Mouse (Mus musculus): ENCODE results near the gene Tanc1. TPM values are rescaled to one million over a fixed set of nuclear protein-coding genes. Genes with fewer than 3 reads are reported as not detected.

Tanc1 gene
- polyA plus RNA-seq, 1 experiment from 2014 or later: 14.4 TPM

DNA sequence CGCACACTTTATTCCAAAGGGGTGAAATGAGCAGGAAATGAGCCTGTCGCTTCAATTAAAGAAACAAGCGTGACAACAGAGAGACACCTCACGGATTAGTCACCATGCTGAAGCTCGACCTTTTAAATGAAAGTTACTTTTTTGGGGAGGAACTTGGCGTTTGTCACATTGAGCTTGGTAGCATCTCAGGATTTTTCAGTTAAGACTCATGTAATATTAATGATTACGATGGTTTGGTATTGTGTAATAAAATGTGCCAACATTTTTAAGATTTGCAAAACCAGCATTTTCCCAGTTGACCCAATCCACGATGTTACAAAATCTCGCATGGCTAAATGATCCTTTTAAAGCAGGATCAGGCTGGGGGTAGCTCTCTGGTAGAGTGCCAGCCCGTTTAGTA is 153.8 kb downstream of the Tanc1 start:
- H3K27me3 ChIP-seq (ENCODE audit: control insufficient read depth, insufficient read depth, low read length): no peaks in the 10 kb centered on the region
- WGBS: 84% methylated on average over 10 of the region's 10 CpGs
- H3K4me2 ChIP-seq (ENCODE audit: low read depth): no peak overlapping the region
- DNase-seq (ENCODE audit: low spot score) (no peak), ATAC-seq (ENCODE audit: insufficient read depth, low FRiP score, low TSS enrichment) (no peak)
- no peaks in the 10 kb centered on the region for H3K36me3 ChIP-seq (ENCODE audit: control insufficient read depth, insufficient read depth, low read length)
- no peaks in the 10 kb centered on the region for H3K9me3 ChIP-seq (ENCODE audit: control insufficient read depth, low read length)
- no peak overlapping the region for H3K9ac ChIP-seq (ENCODE audit: low read length)
- H3K4me1 ChIP-seq (ENCODE audit: control insufficient read depth, insufficient read depth, low read length): peaks cover 2% of the 10 kb centered on the region; the same call in 1 of the 2 replicates
- no peak overlapping the region for H3K27ac ChIP-seq (ENCODE audit: low read depth, low read length)
- no peak overlapping the region for H3K4me3 ChIP-seq (ENCODE audit: low read depth, low read length)

DNA sequence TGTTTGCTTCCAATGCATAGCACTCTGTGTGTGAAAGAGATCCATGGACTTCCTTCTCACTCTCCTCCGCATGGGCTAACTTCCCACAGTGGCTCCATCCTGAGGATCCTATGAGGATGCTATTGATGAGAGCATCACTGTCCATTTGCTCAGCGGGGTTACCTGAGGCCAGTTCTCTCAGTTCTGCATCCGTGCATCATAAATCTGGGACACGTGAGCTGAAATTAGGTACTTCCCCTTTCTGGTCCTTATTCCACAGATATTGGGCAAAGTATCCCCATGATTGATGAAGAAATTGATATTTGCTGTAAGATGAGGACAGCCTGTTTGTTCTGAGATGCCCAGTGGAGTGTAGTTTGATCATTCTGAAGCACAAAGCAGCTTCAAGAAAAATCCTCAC is 156.1 kb downstream of the Tanc1 start:
- Histone ChIP-seq H3K4me1 (ENCODE audit: control insufficient read depth, insufficient read depth, low read length) (peaks cover 14% of the 10 kb centered on the region), H3K9ac (ENCODE audit: low read length) (no peak overlapping the region), H3K4me3 (ENCODE audit: low read depth, low read length) (no peak overlapping the region), H3K27me3 (ENCODE audit: control insufficient read depth, insufficient read depth, low read length) (no peaks in the 10 kb centered on the region), H3K9me3 (ENCODE audit: control insufficient read depth, low read length) (no peaks in the 10 kb centered on the region), H3K36me3 (ENCODE audit: control insufficient read depth, insufficient read depth, low read length) (no peaks in the 10 kb centered on the region), H3K27ac (ENCODE audit: low read depth, low read length) (no peak overlapping the region), H3K4me2 (ENCODE audit: low read depth) (no peak overlapping the region)
- DNase-seq (ENCODE audit: low spot score): no peak
- WGBS: 90% methylated on average over 4 of the region's 4 CpGs
- no peak for ATAC-seq (ENCODE audit: insufficient read depth, low FRiP score, low TSS enrichment)

DNA sequence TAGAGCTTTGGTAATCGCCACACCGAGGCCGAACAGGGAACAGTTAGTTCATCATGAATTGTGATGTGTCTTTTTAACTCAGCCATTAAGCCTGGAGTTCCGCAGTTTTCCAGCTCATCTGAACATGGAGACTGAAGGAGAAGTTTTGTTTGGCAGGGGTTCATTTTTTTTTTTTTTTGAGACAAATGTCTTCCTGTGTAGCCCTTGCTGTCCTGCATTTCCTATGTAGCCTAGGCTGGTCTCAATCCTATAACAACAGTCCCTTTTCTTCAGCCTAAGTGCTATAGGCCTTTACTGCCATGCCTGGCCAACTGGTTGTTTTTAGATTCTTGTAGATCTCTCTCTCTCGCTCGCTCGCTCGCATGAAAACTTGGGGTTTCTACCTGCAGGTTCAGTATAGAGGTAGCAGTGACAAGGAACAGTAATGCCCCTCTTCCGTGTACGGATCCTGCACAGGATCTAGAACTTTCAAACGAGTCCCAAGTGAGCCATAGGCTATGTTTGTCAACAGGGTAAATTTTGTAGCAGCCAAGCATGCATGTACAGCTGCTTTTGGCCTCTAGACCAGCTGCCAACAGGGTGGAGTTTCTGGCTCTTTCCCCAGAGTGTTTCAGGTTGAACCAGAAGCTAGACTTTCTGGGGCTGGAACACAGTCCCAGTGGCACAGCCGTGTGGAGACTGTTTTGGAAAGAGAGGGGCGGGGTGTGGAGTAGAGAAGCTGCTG is 157.0 kb downstream of the Tanc1 start:
- H3K27me3 ChIP-seq (ENCODE audit: control insufficient read depth, insufficient read depth, low read length): no peaks in the 10 kb centered on the region
- H3K9me3 ChIP-seq (ENCODE audit: control insufficient read depth, low read length): no peaks in the 10 kb centered on the region
- H3K9ac ChIP-seq (ENCODE audit: low read length): no peak overlapping the region
- no peak overlapping the region for H3K4me3 ChIP-seq (ENCODE audit: low read depth, low read length)
- ATAC-seq (ENCODE audit: insufficient read depth, low FRiP score, low TSS enrichment) (no peak), DNase-seq (ENCODE audit: low spot score) (no peak)
- no peak overlapping the region for H3K4me2 ChIP-seq (ENCODE audit: low read depth)
- H3K4me1 ChIP-seq (ENCODE audit: control insufficient read depth, insufficient read depth, low read length): peaks cover 16% of the 10 kb centered on the region
- WGBS: 84% methylated on average over 13 of the region's 13 CpGs
- no peak overlapping the region for H3K27ac ChIP-seq (ENCODE audit: low read depth, low read length)
- H3K36me3 ChIP-seq (ENCODE audit: control insufficient read depth, insufficient read depth, low read length): no peaks in the 10 kb centered on the region; the same call in 1 of the 2 replicates

DNA sequence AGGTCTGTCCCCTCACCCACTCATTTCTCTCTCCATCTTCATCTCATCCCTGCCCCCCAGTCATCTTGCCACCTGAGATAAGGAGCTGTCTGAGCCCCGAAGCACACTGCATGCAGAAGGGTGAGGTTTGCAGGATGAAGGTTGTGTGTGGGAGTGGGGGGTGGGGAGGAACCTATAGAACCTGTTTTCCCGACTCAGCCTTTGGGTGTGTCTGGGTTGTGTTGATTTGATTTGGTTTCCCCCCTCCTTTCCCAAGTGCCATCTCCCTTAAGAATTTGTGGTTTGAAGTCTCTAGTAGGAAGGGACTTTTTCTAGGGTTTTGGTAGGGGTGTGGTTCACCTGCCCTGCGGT is 157.5 kb downstream of the Tanc1 start:
- 89% methylated on average over 3 of the region's 3 CpGs for whole genome bisulfite sequencing
- ATAC-seq (ENCODE audit: insufficient read depth, low FRiP score, low TSS enrichment) (no peak), DNase-seq (ENCODE audit: low spot score) (no peak)
- no peaks in the 10 kb centered on the region for H3K27me3 ChIP-seq (ENCODE audit: control insufficient read depth, insufficient read depth, low read length)
- H3K27ac ChIP-seq (ENCODE audit: low read depth, low read length): no peak overlapping the region
- H3K36me3 ChIP-seq (ENCODE audit: control insufficient read depth, insufficient read depth, low read length): no peaks in the 10 kb centered on the region; the same call in 1 of the 2 replicates
- no peak overlapping the region for H3K4me2 ChIP-seq (ENCODE audit: low read depth)
- peaks cover 16% of the 10 kb centered on the region for H3K4me1 ChIP-seq (ENCODE audit: control insufficient read depth, insufficient read depth, low read length)
- no peak overlapping the region for H3K9ac ChIP-seq (ENCODE audit: low read length)
- H3K9me3 ChIP-seq (ENCODE audit: control insufficient read depth, low read length): no peaks in the 10 kb centered on the region
- no peak overlapping the region for H3K4me3 ChIP-seq (ENCODE audit: low read depth, low read length)

DNA sequence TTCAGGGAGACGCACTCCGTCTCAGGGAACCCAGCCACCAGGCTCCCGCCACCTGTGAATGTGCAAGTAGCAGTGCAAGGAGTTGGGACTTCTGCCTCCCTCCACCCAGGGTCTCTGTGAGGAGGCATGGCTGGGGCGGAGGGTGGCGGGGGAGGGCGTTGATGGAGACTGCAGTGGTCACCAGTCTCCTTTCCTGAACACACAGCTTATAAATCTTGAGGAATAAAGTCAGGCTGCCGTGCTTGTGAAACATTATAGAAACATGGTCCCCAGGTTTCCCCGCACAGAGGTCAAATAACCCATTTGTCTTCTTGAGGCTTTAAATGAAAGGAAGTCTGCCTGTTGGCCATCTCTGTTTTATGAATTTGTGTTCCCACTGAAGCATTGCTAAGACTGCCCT is 159.9 kb downstream of the Tanc1 start:
- Histone ChIP-seq H3K4me1 (ENCODE audit: control insufficient read depth, insufficient read depth, low read length) (peaks cover 16% of the 10 kb centered on the region), H3K4me2 (ENCODE audit: low read depth) (no peak overlapping the region), H3K27me3 (ENCODE audit: control insufficient read depth, insufficient read depth, low read length) (no peaks in the 10 kb centered on the region), H3K4me3 (ENCODE audit: low read depth, low read length) (no peak overlapping the region), H3K9me3 (ENCODE audit: control insufficient read depth, low read length) (no peaks in the 10 kb centered on the region), H3K27ac (ENCODE audit: low read depth, low read length) (no peak overlapping the region), H3K36me3 (ENCODE audit: control insufficient read depth, insufficient read depth, low read length) (no peaks in the 10 kb centered on the region; the same call in 1 of the 2 replicates), H3K9ac (ENCODE audit: low read length) (no peak overlapping the region)
- 34% methylated on average over 8 of the region's 8 CpGs for WGBS
- peak; percentile 33 for DNase-seq (ENCODE audit: low spot score)
- ATAC-seq (ENCODE audit: insufficient read depth, low FRiP score, low TSS enrichment): peak; percentile 27; the same call in 1 of the 2 replicates

DNA sequence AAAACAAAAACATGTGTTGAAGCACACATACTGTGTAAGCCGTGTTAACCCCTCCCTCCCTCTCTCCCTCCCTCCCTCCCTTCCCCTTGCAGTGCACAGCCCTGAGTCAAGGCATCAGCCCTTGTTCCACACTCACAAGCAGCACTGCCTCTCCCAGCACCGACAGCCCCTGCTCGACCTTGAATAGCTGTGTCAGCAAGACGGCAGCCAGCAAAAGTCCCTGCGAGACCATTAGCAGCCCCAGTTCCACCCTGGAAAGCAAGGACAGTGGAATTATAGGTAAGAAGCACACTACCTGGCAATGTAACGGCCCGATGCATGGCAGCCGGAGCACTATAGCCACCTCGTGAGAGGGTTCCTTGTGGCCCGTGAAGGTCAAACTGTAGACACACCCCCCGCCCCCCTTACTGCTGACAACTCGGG is 160.4 kb downstream of the Tanc1 start:
- no peak overlapping the region for H3K4me3 ChIP-seq (ENCODE audit: low read depth, low read length)
- peak; percentile 50; the same call in 1 of the 2 replicates for ATAC-seq (ENCODE audit: insufficient read depth, low FRiP score, low TSS enrichment)
- H3K27me3 ChIP-seq (ENCODE audit: control insufficient read depth, insufficient read depth, low read length): no peaks in the 10 kb centered on the region
- no peaks in the 10 kb centered on the region; the same call in 1 of the 2 replicates for H3K36me3 ChIP-seq (ENCODE audit: control insufficient read depth, insufficient read depth, low read length)
- no peaks in the 10 kb centered on the region for H3K9me3 ChIP-seq (ENCODE audit: control insufficient read depth, low read length)
- peaks cover 16% of the 10 kb centered on the region for H3K4me1 ChIP-seq (ENCODE audit: control insufficient read depth, insufficient read depth, low read length)
- H3K4me2 ChIP-seq (ENCODE audit: low read depth): no peak overlapping the region
- WGBS: 39% methylated on average over 12 of the region's 12 CpGs
- no peak overlapping the region for H3K9ac ChIP-seq (ENCODE audit: low read length)
- H3K27ac ChIP-seq (ENCODE audit: low read depth, low read length): peak overlapping the region; percentile 50; the same call in 1 of the 2 replicates
- DNase-seq (ENCODE audit: low spot score): peak; percentile 53

DNA sequence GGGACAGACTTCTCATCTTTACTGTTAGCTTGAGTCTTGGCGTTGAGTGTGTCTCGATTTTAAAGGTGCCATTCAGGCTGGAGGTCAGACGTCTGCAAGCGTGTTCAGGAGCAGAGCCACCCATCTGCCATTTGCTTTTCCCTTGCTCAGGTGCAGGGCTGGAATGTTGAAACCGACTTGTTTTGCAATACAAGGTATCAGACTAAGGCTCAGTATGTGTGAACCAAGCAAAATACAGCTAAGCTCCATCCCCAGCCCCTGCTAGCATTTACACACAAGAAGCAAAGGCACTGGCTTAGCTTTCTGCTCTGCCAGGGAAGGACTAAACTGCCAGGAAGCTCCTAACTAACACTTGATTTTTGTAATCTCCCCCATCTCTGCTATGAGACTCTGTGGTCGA is 162.5 kb downstream of the Tanc1 start:
- Histone ChIP-seq H3K36me3 (ENCODE audit: control insufficient read depth, insufficient read depth, low read length) (no peaks in the 10 kb centered on the region; the same call in 1 of the 2 replicates), H3K9ac (ENCODE audit: low read length) (no peak overlapping the region), H3K27ac (ENCODE audit: low read depth, low read length) (no peak overlapping the region), H3K4me3 (ENCODE audit: low read depth, low read length) (no peak overlapping the region), H3K4me2 (ENCODE audit: low read depth) (no peak overlapping the region), H3K4me1 (ENCODE audit: control insufficient read depth, insufficient read depth, low read length) (peaks cover 14% of the 10 kb centered on the region), H3K27me3 (ENCODE audit: control insufficient read depth, insufficient read depth, low read length) (no peaks in the 10 kb centered on the region), H3K9me3 (ENCODE audit: control insufficient read depth, low read length) (no peaks in the 10 kb centered on the region)
- no peak for DNase-seq (ENCODE audit: low spot score)
- ATAC-seq (ENCODE audit: insufficient read depth, low FRiP score, low TSS enrichment): no peak
- WGBS: 87% methylated on average over 6 of the region's 6 CpGs

- ATAC-seq (ENCODE audit: insufficient read depth, low FRiP score, low TSS enrichment): no peak
Observed at GRCm38 (mm10) chr2:59775148-59775547, 163.3 kb downstream of the Tanc1 start.

GRCm38 (mm10) chr2:59775820-59776219 is 164.0 kb downstream of the Tanc1 start:
- peaks cover 13% of the 10 kb centered on the region for H3K4me1 ChIP-seq (ENCODE audit: control insufficient read depth, insufficient read depth, low read length)
- no peak overlapping the region for H3K27ac ChIP-seq (ENCODE audit: low read depth, low read length)
- WGBS: 82% methylated on average over 6 of the region's 6 CpGs

More at GRCm38 (mm10) chr2:59775148-59775547, 163.3 kb downstream of the Tanc1 start:
- H3K9ac ChIP-seq (ENCODE audit: low read length): no peak overlapping the region
- no peak overlapping the region for H3K4me3 ChIP-seq (ENCODE audit: low read depth, low read length)
- H3K4me1 ChIP-seq (ENCODE audit: control insufficient read depth, insufficient read depth, low read length): peaks cover 14% of the 10 kb centered on the region
- 82% methylated on average over 5 of the region's 5 CpGs for WGBS
- no peaks in the 10 kb centered on the region; the same call in 1 of the 2 replicates for H3K36me3 ChIP-seq (ENCODE audit: control insufficient read depth, insufficient read depth, low read length)
- H3K4me2 ChIP-seq (ENCODE audit: low read depth): no peak overlapping the region
- H3K27ac ChIP-seq (ENCODE audit: low read depth, low read length): no peak overlapping the region
- no peaks in the 10 kb centered on the region for H3K9me3 ChIP-seq (ENCODE audit: control insufficient read depth, low read length)
- H3K27me3 ChIP-seq (ENCODE audit: control insufficient read depth, insufficient read depth, low read length): no peaks in the 10 kb centered on the region
- no peak for DNase-seq (ENCODE audit: low spot score)

More at GRCm38 (mm10) chr2:59775820-59776219, 164.0 kb downstream of the Tanc1 start:
- ATAC-seq (ENCODE audit: insufficient read depth, low FRiP score, low TSS enrichment): no peak
- no peak overlapping the region for H3K9ac ChIP-seq (ENCODE audit: low read length)
- H3K9me3 ChIP-seq (ENCODE audit: control insufficient read depth, low read length): no peaks in the 10 kb centered on the region
- H3K4me2 ChIP-seq (ENCODE audit: low read depth): no peak overlapping the region
- no peaks in the 10 kb centered on the region; the same call in 1 of the 2 replicates for H3K36me3 ChIP-seq (ENCODE audit: control insufficient read depth, insufficient read depth, low read length)
- H3K27me3 ChIP-seq (ENCODE audit: control insufficient read depth, insufficient read depth, low read length): no peaks in the 10 kb centered on the region
- DNase-seq (ENCODE audit: low spot score): no peak
- H3K4me3 ChIP-seq (ENCODE audit: low read depth, low read length): no peak overlapping the region

All from neural tube, embryonic 11.5 days (tissue).